Mouse (Mus musculus): ENCODE results near the gene Asic5.

Gene Asic5

DNA sequence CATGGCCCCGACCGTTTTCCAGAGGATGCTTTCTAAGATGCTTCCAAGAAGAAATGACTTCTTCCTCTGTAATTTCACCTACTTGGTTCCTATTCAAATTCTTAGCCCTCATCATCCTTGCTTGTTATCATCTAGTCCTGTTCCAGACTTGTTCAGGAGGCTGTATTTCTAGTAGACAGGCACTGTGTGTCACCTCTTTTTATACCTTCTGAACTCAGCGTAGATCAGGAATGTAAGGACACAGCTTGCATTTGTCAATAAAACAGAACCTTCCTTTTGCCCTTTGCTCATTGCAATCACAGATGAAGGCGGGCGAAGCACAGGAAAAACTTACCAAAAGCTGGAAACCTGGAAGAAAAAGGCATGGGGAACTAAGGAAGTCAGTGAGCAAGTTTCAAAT is at the start of gene Asic5:
Gene Asic5, plus strand, starts transcription at position 301 of the 400 bp plus-strand sequence.
- no peak for DNase-seq (ENCODE audit: low spot score in 2 of 2)

DNA sequence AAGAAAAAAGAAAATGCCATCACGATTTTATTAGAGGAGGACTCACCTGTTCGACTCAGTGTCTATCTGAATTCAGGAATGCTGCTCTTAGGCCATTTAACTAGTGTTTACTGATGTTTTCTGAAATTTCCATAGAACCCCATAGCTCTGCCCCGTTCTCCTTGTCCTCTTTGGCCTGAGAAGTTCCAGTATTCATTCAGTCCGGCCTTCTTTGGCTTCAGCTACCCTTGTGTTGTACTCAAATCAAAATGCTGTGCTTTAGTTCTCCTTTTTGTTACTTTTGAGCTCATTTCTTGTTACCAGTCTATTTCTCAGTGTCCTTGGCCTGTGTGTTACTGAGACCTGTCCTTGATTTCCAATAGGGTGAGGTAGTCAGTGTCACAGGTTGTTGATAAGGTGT is 48.7 kb upstream of the Asic5 start:
- no peak for DNase-seq (ENCODE audit: low spot score in 2 of 2)

DNA sequence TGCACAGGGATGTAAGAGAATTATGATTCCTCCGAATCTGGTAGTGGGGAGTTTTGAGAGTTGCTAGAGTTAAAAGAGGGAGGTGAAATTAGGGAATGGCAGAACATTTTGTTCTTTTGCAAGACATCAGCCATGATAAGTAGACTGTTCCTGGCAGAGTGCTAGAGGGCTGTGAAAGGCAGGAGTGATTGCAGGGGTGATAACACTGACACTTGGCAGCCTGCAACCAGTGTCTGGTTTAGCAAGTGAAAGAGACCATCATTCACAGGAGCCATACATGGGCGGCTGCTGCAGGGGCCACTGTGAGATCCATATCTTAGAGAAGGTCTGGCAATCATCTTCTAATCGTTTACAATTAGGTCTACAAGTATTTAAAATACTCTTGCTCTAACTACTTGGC is 43.2 kb upstream of the Asic5 start:
- no peak for DNase-seq (ENCODE audit: low spot score in 2 of 2)

DNA sequence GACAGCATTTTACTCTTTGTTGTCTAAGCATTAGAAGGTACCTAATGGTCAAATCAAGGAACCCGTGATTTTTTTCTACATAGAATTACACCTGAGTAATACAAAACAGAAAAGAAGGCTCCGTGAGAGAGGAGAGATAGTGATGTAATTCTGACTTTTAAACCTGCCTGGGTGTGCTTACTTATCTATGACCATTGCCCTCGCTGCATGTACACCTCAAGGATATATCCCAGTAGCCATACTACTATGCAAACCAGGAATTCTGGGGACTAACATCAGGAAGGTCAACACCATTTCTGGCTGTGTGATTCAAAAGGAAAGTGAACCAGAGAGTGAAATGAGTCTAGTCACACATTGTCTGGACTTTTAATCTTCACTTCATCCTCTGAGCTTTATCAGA is 39.7 kb upstream of the Asic5 start:
- DNase-seq (ENCODE audit: low spot score in 2 of 2) = no peak

GRCm38 (mm10) chr3:81943097-81943496 is 39.0 kb upstream of the Asic5 start:
- no peak for DNase-seq (ENCODE audit: low spot score in 2 of 2)

GRCm38 (mm10) chr3:81944851-81945393 is 37.2 kb upstream of the Asic5 start:
- DNase-seq (ENCODE audit: low spot score in 2 of 2) = no peak

DNA sequence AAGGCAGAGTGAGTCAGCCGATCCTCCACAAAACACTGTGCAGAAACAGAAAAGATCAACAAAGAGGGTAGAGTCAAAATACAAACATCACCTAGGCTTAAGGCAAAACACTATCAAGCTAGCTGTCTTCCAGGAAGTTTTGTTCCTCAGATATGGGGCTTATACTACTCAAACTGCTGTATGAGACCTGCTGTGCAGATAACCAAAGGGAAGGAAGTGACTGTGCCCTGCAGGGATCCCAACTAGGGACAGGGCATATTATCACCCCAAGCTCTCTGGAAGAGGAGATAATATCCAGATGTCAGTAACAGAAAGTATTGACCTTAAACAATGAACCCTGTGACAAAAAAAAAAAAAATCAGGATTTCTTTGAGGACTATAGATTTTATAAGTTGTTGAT is 33.0 kb upstream of the Asic5 start:
- DNase-seq (ENCODE audit: low spot score in 2 of 2) = no peak

DNA sequence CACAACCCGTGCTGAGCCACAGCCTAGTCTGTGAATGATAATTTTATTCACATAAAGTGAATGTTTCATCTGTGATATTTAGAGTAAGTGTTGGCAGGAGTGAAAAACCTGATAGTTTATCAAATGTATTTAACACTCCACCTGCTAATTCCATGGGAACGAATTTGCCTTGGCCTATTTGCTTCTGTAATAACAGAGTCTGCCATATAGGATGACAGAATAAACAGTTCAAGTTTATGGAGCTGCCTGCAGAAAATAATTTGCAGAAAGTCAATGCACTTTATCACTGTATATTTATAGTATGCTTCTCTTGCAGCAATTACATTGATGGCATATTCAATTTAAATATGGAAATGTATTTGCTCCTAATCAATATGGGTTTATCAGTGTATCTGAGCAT is 30.3 kb upstream of the Asic5 start:
- DNase-seq (ENCODE audit: low spot score in 2 of 2) = no peak

- no peak for DNase-seq (ENCODE audit: low spot score in 2 of 2)
Observed at GRCm38 (mm10) chr3:81957484-81957883, 24.6 kb upstream of the Asic5 start.

- no peak for DNase-seq (ENCODE audit: low spot score in 2 of 2)
Observed at GRCm38 (mm10) chr3:81961336-81961735, 20.8 kb upstream of the Asic5 start.

DNA sequence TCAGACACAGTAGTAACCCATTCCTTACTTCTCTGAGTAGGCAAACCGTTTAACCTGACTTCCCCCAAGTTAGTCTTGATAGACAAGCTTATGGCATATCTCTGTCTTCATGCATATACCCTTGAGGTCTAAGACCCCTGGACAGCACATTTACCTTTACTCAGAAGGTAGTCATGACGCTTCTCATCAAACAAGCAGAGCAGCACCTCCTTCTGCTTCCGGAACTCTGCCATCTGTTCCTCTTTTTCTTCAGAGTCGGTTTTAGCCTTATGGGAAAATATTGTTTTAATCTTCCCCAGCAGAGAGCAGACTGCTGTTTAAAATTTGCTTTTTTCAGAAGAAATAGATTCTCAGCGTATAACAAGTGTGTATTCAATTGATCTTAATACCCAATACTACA is 18.3 kb upstream of the Asic5 start:
- DNase-seq (ENCODE audit: low spot score in 2 of 2) = peak in 1 of 2 experiments; percentile 6

GRCm38 (mm10) chr3:81964596-81964995 is 17.5 kb upstream of the Asic5 start:
- DNase-seq (ENCODE audit: low spot score in 2 of 2) = no peak

DNA sequence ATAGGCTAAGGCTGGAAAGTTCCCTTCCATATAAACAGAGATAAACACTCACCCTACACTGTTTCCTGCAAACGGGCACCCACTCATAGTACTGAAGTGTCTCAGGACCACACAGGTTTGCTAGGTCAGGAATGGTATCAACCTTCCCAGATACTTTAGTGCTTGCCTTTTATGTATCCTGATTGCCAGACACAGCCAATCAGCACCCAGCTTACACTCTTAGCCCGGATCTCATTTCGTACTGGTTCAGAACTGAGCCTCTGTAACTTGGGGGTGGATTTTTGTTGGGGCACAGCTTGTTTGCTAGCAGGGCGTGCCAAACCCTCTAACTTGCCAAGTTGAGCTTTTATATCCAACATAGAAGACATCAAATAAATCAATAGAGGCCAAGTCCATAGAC is 6.5 kb upstream of the Asic5 start:
- no peak for DNase-seq (ENCODE audit: low spot score in 2 of 2)

DNA sequence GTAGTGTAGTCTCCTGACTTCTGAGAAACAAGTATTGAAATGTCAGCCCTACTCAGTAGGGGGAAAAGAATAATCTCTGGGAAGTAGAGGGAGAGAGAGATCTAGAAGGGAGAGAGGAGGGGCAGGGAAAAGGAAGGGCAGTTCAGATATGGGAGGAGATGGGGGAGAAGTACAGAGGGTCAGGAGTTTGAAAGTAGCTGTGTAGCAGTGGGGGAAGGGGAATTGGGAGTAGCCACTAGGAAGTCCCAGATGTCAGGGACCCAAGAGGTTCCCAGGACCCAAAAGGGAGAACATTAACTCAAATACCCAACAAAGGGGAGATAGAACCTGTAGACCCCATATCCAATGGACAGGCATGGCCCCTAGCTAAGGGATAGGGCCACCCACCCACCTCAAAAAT is 6.0 kb upstream of the Asic5 start, which contains the start of gene Tdo2:
Gene Tdo2, minus strand, starts transcription at position 101 of the 400 bp plus-strand sequence.
- DNase-seq (ENCODE audit: low spot score in 2 of 2) = no peak

GRCm38 (mm10) chr3:81981576-81981975 is 514 bp upstream of the Asic5 start:
- DNase-seq (ENCODE audit: low spot score in 2 of 2) = no peak

GRCm38 (mm10) chr3:81983120-81983895 is 1.2 kb downstream of the Asic5 start:
- DNase-seq (ENCODE audit: low spot score in 2 of 2) = no peak

DNA sequence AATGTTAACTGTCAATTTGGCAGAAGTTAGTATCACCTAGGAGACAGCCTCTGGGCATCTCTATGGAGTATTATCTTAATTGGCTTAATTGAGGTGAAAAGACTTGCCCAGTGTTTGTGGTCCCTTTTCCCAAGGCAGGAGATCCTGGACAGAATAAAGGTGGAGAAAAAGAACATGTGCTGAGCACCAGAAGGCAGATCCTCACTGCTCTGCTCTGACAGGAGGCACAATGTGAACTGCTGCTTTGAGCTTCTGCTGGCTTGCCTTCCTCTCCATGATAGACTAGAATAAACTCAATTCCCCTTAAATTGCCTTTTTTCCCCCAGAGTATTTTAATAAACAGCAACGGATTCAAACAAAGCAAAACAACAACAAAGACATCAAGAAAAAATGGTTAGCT is 3.0 kb downstream of the Asic5 start:
- no peak for DNase-seq (ENCODE audit: low spot score in 2 of 2)

- DNase-seq (ENCODE audit: low spot score in 2 of 2) = no peak
Observed at GRCm38 (mm10) chr3:81986103-81986502, 4.0 kb downstream of the Asic5 start.

DNA sequence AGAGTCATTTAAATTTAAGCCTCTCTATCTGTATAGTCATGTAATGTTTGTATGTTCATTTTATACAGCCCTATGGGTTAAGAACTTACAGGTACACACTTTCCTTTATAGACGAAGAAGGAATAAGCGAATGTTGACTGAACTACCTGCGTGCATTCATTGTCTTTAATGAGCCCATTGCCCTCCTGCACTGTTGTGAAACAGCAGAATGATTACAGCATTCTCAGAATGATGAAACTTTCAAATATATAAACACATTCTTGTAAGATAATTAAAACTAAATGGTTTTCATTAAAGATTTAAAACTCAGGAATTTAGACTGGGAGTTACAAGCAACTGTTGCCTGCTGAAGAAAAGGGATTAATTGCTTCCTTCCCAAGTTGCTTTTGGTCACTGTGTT is 5.5 kb downstream of the Asic5 start:
- DNase-seq (ENCODE audit: low spot score in 2 of 2) = no peak

- no peak for DNase-seq (ENCODE audit: low spot score in 2 of 2)
Observed at GRCm38 (mm10) chr3:81989692-81990141, 7.6 kb downstream of the Asic5 start.

- no peak for DNase-seq (ENCODE audit: low spot score in 2 of 2)
Observed at GRCm38 (mm10) chr3:81990531-81990930, 8.4 kb downstream of the Asic5 start.

GRCm38 (mm10) chr3:81995371-81995770 is 13.3 kb downstream of the Asic5 start:
- DNase-seq (ENCODE audit: low spot score in 2 of 2) = no peak

- peak in 1 of 2 experiments; percentile 50 for DNase-seq (ENCODE audit: low spot score in 2 of 2)
Observed at GRCm38 (mm10) chr3:81995988-81996387, 13.9 kb downstream of the Asic5 start.

Data from frontal cortex, postnatal 36 days (tissue).